Mouse (Mus musculus) embryo, embryonic 11.5 days (tissue): ENCODE measurements around the gene Snx29.
"Not testable (repeated sequence)": the region's sequence is repeated elsewhere in the genome, so short reads cannot be mapped to it uniquely, and the experiment has no call there.

Experiments
- DNase-seq: peaks from one replicate; pipeline ENCODE4 v3.0.0-alpha.2; 2012; ENCODE audit warnings: low read depth, low spot score

Snx29 gene

GRCm38 (mm10) chr16:11322409-11323323, at the start of gene Snx29:
Gene Snx29, plus strand, starts transcription at chr16:11322908.
- DNase-seq, result peak; percentile 85

GRCm38 (mm10) chr16:11276888-11277287, 45.8 kb upstream of the Snx29 start:
- no peak for DNase-seq

GRCm38 (mm10) chr16:11278778-11279177, 43.9 kb upstream of the Snx29 start:
- no peak for DNase-seq

- no peak for DNase-seq
Measured at GRCm38 (mm10) chr16:11282655-11283232, 40.0 kb upstream of the Snx29 start.

- no peak for DNase-seq
Measured at GRCm38 (mm10) chr16:11284881-11285280, 37.8 kb upstream of the Snx29 start.

- DNase-seq, result no peak
Measured at GRCm38 (mm10) chr16:11285949-11286348, 36.8 kb upstream of the Snx29 start.

- not testable (repeated sequence) for DNase-seq
Measured at GRCm38 (mm10) chr16:11288873-11289272, 33.8 kb upstream of the Snx29 start.

GRCm38 (mm10) chr16:11295583-11295982, 27.1 kb upstream of the Snx29 start:
- DNase-seq, result not testable (repeated sequence)

GRCm38 (mm10) chr16:11297700-11298099, 25.0 kb upstream of the Snx29 start:
- not testable (repeated sequence) for DNase-seq

GRCm38 (mm10) chr16:11303741-11304140, 19.0 kb upstream of the Snx29 start:
- no peak for DNase-seq

- DNase-seq, result no peak
Measured at GRCm38 (mm10) chr16:11305531-11305930, 17.2 kb upstream of the Snx29 start.

GRCm38 (mm10) chr16:11313512-11313911, 9.2 kb upstream of the Snx29 start, which contains the start of gene Tnfrsf17:
Gene Tnfrsf17, plus strand, starts transcription at chr16:11313812.
- DNase-seq, result no peak

- no peak for DNase-seq
Measured at GRCm38 (mm10) chr16:11315786-11316320, 6.9 kb upstream of the Snx29 start.

GRCm38 (mm10) chr16:11316748-11317147, 6.0 kb upstream of the Snx29 start:
- DNase-seq, result no peak

- DNase-seq, result peak; percentile 2
Measured at GRCm38 (mm10) chr16:11317324-11317723, 5.4 kb upstream of the Snx29 start.

GRCm38 (mm10) chr16:11323324-11324051, 780 bp downstream of the Snx29 start:
- peak; percentile 29 for DNase-seq

GRCm38 (mm10) chr16:11330081-11330800, 7.5 kb downstream of the Snx29 start:
- no peak for DNase-seq

- DNase-seq, result no peak
Measured at GRCm38 (mm10) chr16:11331030-11331429, 8.3 kb downstream of the Snx29 start.

- DNase-seq, result no peak
Measured at GRCm38 (mm10) chr16:11343292-11343815, 20.6 kb downstream of the Snx29 start.

GRCm38 (mm10) chr16:11351903-11352302, 29.2 kb downstream of the Snx29 start:
- DNase-seq, result no peak

GRCm38 (mm10) chr16:11359173-11359572, 36.5 kb downstream of the Snx29 start:
- DNase-seq, result no peak
